Mouse (Mus musculus) limb, embryonic 13.5 days (tissue): Measurements from ENCODE around the gene Dna2. TPM values are rescaled to one million over a fixed set of nuclear protein-coding genes. Genes with fewer than 3 reads are reported as not detected.
"Not testable (repeated sequence)": the region's sequence is repeated elsewhere in the genome, so short reads cannot be mapped to it uniquely, and the experiment has no call there.

ENCODE experiments used
- ATAC-seq: fragments of 200-750 bp; cut with Nextera tagmentation; 2 replicates; pipeline ENCODE4 v1.8.0; 2017; ENCODE audit warnings: low read depth, moderate number of reproducible peaks, moderate TSS enrichment; ENCODE audit not compliant: low FRiP score
- H3K27ac ChIP-seq: fragments of 300-500 bp; sonication (generic); 2 replicates; pipeline ENCODE4 v1.5.1; 2015; ENCODE audit warnings: inconsistent platforms, mild to moderate bottlenecking, moderate library complexity
- H3K27me3 ChIP-seq: fragments of 300-500 bp; sonication (generic); 2 replicates; pipeline ENCODE4 v1.6.1; 2015; ENCODE audit warnings: mild to moderate bottlenecking, inconsistent platforms
- H3K36me3 ChIP-seq: fragments of 300-500 bp; sonication (generic); 2 replicates; pipeline ENCODE4 v1.6.1; 2015; ENCODE audit warnings: inconsistent platforms, mild to moderate bottlenecking, moderate library complexity
- H3K4me1 ChIP-seq: fragments of 300-500 bp; sonication (generic); 2 replicates; pipeline ENCODE4 v1.6.1; 2015; ENCODE audit warnings: inconsistent platforms
- H3K4me2 ChIP-seq: fragments of 300-500 bp; sonication (generic); replicated peaks from 2 replicates; pipeline ENCODE4 v1.6.1; 2015; ENCODE audit warnings: inconsistent platforms, mild to moderate bottlenecking, moderate library complexity
- H3K4me3 ChIP-seq: fragments of 300-500 bp; sonication (generic); 2 replicates; pipeline ENCODE4 v1.5.1; 2015; ENCODE audit warnings: moderate library complexity, mild to moderate bottlenecking, inconsistent platforms
- H3K9ac ChIP-seq: fragments of 300-500 bp; sonication (generic); 2 replicates; pipeline ENCODE4 v1.6.1; 2015; ENCODE audit warnings: mild to moderate bottlenecking, inconsistent platforms
- H3K9me3 ChIP-seq: fragments of 300-500 bp; sonication (generic); 2 replicates; pipeline ENCODE4 v1.6.1; 2016; ENCODE audit warnings: inconsistent platforms
- WGBS: fragments of 180-500 bp; shearing (Covaris S2); methylation state at CpG from one replicate; pipeline ENCODE4 v1.1.7; 2015; 5-methylcytosine and 5-hydroxymethylcytosine counted together
- polyA plus RNA-seq: library from polyadenylated mRNA; unstranded; fragments of >200 nt; fragmentation: Nextera tagmentation; extraction: Ambion mirVana; gene quantifications from 2 replicates; pipeline ENCODE4 v1.2.1, GENCODE M21; 2015

The Dna2 gene
- 17.3 and 20.2 TPM in 2 replicates for polyA plus RNA-seq

- H3K9me3 ChIP-seq = no peaks in the 10 kb centered on the region
- no peaks in the 10 kb centered on the region for H3K27me3 ChIP-seq
- H3K36me3 ChIP-seq = peaks cover 50% of the 10 kb centered on the region
- peak; percentile 92 for ATAC-seq
- H3K4me2 ChIP-seq = peak within 1 kb of the TSS; percentile 73
- WGBS = under 1% methylated on average over 68 of the region's 68 CpGs
- peak within 1 kb of the TSS; percentile 72 for H3K4me3 ChIP-seq
- H3K27ac ChIP-seq = peak within 1 kb of the TSS; percentile 81
- no peaks in the 10 kb centered on the region; the same call in 1 of the 2 replicates for H3K4me1 ChIP-seq
- peak within 1 kb of the TSS; percentile 86 for H3K9ac ChIP-seq
These were observed at the start of gene Dna2 for GRCm38 (mm10) chr10:62946738-62947471. Dna2 (plus strand) TSS chr10:62947026.

- H3K4me1 ChIP-seq = no peaks in the 10 kb centered on the region
- no peaks in the 10 kb centered on the region for H3K27me3 ChIP-seq
- no peaks in the 10 kb centered on the region for H3K9me3 ChIP-seq
- no peaks in the 10 kb centered on the region for H3K36me3 ChIP-seq
- H3K9ac ChIP-seq = no peak overlapping the region
- WGBS = 92% methylated on average over 3 of the region's 3 CpGs
- no peak overlapping the region for H3K4me3 ChIP-seq
- H3K4me2 ChIP-seq = no peak overlapping the region
- ATAC-seq = no peak
- H3K27ac ChIP-seq = no peak overlapping the region
These were observed 49.4 kb upstream of the Dna2 start for GRCm38 (mm10) chr10:62897437-62897836.

GRCm38 (mm10) chr10:62898061-62898460 is 48.8 kb upstream of the Dna2 start:
- H3K36me3 ChIP-seq = no peaks in the 10 kb centered on the region
- 83% methylated on average over 2 of the region's 2 CpGs for WGBS
- H3K9ac ChIP-seq = no peak overlapping the region
- H3K4me1 ChIP-seq = no peaks in the 10 kb centered on the region
- H3K9me3 ChIP-seq = no peaks in the 10 kb centered on the region
- no peak overlapping the region for H3K27ac ChIP-seq
- no peak overlapping the region for H3K4me2 ChIP-seq
- H3K27me3 ChIP-seq = no peaks in the 10 kb centered on the region
- no peak for ATAC-seq
- no peak overlapping the region for H3K4me3 ChIP-seq

DNA sequence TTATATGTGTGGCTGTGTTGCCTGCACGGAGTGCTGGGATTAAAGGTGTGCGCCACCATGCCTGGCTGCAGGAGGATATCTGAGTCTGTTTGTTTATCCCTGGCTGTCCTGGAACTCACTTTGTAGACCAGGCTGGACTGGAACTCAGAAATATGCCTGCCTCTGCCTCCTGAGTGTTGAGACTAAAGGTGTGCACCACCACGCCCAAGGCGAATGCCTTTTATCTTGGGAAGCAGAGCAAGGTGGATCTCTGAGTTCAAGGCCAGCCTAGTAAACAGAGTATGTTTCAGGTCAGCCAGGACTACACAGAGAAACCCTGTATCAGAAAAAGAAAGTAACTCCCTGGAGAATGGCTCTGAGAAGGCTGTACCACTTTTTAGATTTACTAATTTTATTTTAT is 46.7 kb upstream of the Dna2 start:
- no peaks in the 10 kb centered on the region for H3K27me3 ChIP-seq
- WGBS = 94% methylated on average over 4 of the region's 4 CpGs
- ATAC-seq = no peak
- H3K4me1 ChIP-seq = no peaks in the 10 kb centered on the region
- no peak overlapping the region for H3K27ac ChIP-seq
- no peak overlapping the region for H3K9ac ChIP-seq
- no peak overlapping the region for H3K4me2 ChIP-seq
- H3K9me3 ChIP-seq = no peaks in the 10 kb centered on the region
- no peaks in the 10 kb centered on the region for H3K36me3 ChIP-seq
- no peak overlapping the region for H3K4me3 ChIP-seq

DNA sequence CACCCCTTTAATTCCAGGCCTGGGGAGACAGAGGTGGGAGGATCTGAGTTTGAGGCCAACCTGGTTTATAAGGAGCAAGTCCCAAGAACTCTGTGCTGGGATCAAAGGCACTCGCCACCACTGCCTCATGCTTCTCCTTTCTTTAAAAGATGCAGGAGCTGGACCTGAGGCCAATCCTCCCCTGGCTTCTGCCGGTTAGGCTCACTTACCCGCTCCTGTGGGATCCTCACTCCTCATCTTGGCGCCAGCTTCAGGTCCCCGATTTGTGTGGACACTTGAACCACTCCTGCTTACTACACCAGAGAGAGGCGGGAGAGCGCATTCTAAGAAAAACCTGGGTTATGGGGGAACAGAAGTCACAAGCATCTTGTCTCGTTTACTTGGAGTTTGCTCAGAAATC is 45.0 kb upstream of the Dna2 start:
- H3K4me1 ChIP-seq = no peaks in the 10 kb centered on the region
- H3K36me3 ChIP-seq = no peaks in the 10 kb centered on the region
- no peak overlapping the region for H3K9ac ChIP-seq
- no peak for ATAC-seq
- H3K27me3 ChIP-seq = no peaks in the 10 kb centered on the region
- H3K4me3 ChIP-seq = no peak overlapping the region
- H3K9me3 ChIP-seq = no peaks in the 10 kb centered on the region
- H3K27ac ChIP-seq = no peak overlapping the region
- no peak overlapping the region for H3K4me2 ChIP-seq
- 33% methylated on average over 8 of the region's 8 CpGs for WGBS

GRCm38 (mm10) chr10:62902829-62903228 is 44.0 kb upstream of the Dna2 start:
- Histone ChIP-seq H3K36me3 (no peaks in the 10 kb centered on the region), H3K4me3 (no peak overlapping the region), H3K9me3 (0 out of 2 replicates have a peak, but pooled peaks cover 2% of the 10 kb centered on the region), H3K9ac (no peak overlapping the region), H3K4me1 (no peaks in the 10 kb centered on the region), H3K27me3 (no peaks in the 10 kb centered on the region), H3K4me2 (no peak overlapping the region), H3K27ac (no peak overlapping the region)
- WGBS = 60% methylated on average over 1 of the region's 1 CpGs
- ATAC-seq = no peak

- no peaks in the 10 kb centered on the region for H3K27me3 ChIP-seq
- no peak overlapping the region for H3K4me3 ChIP-seq
- H3K36me3 ChIP-seq = no peaks in the 10 kb centered on the region
- H3K4me2 ChIP-seq = no peak overlapping the region
- no peak for ATAC-seq
- H3K9ac ChIP-seq = no peak overlapping the region
- H3K9me3 ChIP-seq = 0 out of 2 replicates have a peak, but pooled peaks cover 2% of the 10 kb centered on the region
- no peak overlapping the region for H3K27ac ChIP-seq
- H3K4me1 ChIP-seq = no peaks in the 10 kb centered on the region
- 93% methylated on average over 7 of the region's 7 CpGs for WGBS
These were observed 40.5 kb upstream of the Dna2 start for GRCm38 (mm10) chr10:62906336-62906735.

DNA sequence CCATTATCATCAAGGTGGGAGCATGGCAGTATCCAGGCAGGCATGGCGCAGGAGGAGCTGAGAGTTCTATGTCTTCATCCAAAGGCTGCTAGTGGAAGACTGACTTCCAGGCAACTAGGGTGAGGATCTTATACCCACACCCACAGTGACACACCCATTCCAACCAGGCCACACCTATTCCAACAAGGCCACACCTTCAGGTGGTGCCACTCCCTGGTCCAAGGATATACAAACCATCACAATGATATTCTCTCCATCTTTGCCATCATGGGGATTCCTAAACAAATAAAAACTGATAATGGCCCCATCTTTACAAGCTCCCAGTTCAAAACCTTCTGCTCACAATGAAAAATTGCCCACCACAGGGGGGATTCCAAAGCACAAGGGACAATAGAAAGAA is 37.9 kb upstream of the Dna2 start, which contains the start of gene Tet1:
Gene Tet1 (minus strand): TSS at position 101 of the 400 bp plus-strand sequence.
- ATAC-seq = not testable (repeated sequence)

GRCm38 (mm10) chr10:62911120-62911519 is 35.7 kb upstream of the Dna2 start:
- Histone ChIP-seq H3K4me3 (no peak overlapping the region), H3K36me3 (no peaks in the 10 kb centered on the region), H3K27ac (no peak overlapping the region), H3K9me3 (0 out of 2 replicates have a peak, but pooled peaks cover 2% of the 10 kb centered on the region), H3K27me3 (no peaks in the 10 kb centered on the region), H3K4me1 (no peaks in the 10 kb centered on the region), H3K4me2 (no peak overlapping the region), H3K9ac (no peak overlapping the region)
- 88% methylated on average over 2 of the region's 2 CpGs for WGBS
- no peak for ATAC-seq

More for the DNA sequence above, 37.9 kb upstream of the Dna2 start, which contains the start of gene Tet1:
- not testable (repeated sequence) for H3K9me3 ChIP-seq, H3K9ac ChIP-seq, H3K27ac ChIP-seq, H3K4me3 ChIP-seq, H3K36me3 ChIP-seq, H3K4me1 ChIP-seq, H3K4me2 ChIP-seq, H3K27me3 ChIP-seq
- no CpG with 5 or more reads among the region's 1 CpGs for WGBS

DNA sequence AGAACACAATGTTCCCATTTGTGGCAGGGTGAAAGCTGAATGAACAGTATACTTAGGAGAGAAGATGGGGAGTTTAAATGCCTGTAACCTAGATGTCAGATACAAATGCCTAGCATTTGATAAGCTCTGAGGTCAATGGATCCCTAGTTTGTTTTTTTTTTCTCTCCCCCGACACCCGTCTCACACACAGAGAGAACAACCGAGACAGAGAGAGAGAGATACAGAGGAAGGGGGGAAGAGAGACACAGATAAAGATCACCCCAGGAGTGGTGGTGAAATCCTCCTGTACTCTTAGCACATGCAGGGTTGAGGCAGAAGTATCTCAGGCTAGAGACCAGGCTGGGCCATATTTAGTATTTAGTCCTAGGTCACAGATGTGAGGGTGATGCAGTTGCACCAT is 27.8 kb upstream of the Dna2 start:
- Histone ChIP-seq H3K27me3 (no peaks in the 10 kb centered on the region), H3K4me3 (no peak overlapping the region), H3K9me3 (no peaks in the 10 kb centered on the region), H3K4me1 (peaks cover 12% of the 10 kb centered on the region), H3K27ac (no peak overlapping the region), H3K36me3 (no peaks in the 10 kb centered on the region), H3K9ac (no peak overlapping the region), H3K4me2 (no peak overlapping the region)
- WGBS = 79% methylated on average over 3 of the region's 3 CpGs
- ATAC-seq = no peak

GRCm38 (mm10) chr10:62919925-62920765 is 26.7 kb upstream of the Dna2 start, which contains the start of gene Slc25a16:
Slc25a16 (plus strand) TSS chr10:62920633.
- Histone ChIP-seq H3K27ac (peak within 1 kb of the TSS; percentile 61), H3K4me1 (peaks cover 12% of the 10 kb centered on the region), H3K9ac (peak within 1 kb of the TSS; percentile 92), H3K4me2 (peak within 1 kb of the TSS; percentile 78), H3K27me3 (no peaks in the 10 kb centered on the region), H3K36me3 (no peaks in the 10 kb centered on the region), H3K4me3 (peak within 1 kb of the TSS; percentile 98), H3K9me3 (no peaks in the 10 kb centered on the region)
- 3% methylated on average over 50 of the region's 50 CpGs for WGBS
- ATAC-seq = peak; percentile 96

- no peaks in the 10 kb centered on the region for H3K27me3 ChIP-seq
- H3K4me1 ChIP-seq = peaks cover 12% of the 10 kb centered on the region
- H3K4me2 ChIP-seq = peak overlapping the region; percentile 78
- H3K4me3 ChIP-seq = peak overlapping the region; percentile 98
- ATAC-seq = peak; percentile 41
- peak overlapping the region; percentile 61 for H3K27ac ChIP-seq
- peak overlapping the region; percentile 92 for H3K9ac ChIP-seq
- no peaks in the 10 kb centered on the region for H3K36me3 ChIP-seq
- H3K9me3 ChIP-seq = no peaks in the 10 kb centered on the region
- WGBS = under 1% methylated on average over 29 of the region's 29 CpGs
These were observed 26.1 kb upstream of the Dna2 start for GRCm38 (mm10) chr10:62920766-62921156.
